Mouse (Mus musculus): ENCODE measurements around the gene Arhgef12. TPM values are rescaled to one million over a fixed set of nuclear protein-coding genes. Genes with fewer than 3 reads are reported as not detected.

The Arhgef12 gene
- total and polyA plus RNA-seq, 3 experiments: 11.8 to 33.5 (median 14.7) TPM

DNA sequence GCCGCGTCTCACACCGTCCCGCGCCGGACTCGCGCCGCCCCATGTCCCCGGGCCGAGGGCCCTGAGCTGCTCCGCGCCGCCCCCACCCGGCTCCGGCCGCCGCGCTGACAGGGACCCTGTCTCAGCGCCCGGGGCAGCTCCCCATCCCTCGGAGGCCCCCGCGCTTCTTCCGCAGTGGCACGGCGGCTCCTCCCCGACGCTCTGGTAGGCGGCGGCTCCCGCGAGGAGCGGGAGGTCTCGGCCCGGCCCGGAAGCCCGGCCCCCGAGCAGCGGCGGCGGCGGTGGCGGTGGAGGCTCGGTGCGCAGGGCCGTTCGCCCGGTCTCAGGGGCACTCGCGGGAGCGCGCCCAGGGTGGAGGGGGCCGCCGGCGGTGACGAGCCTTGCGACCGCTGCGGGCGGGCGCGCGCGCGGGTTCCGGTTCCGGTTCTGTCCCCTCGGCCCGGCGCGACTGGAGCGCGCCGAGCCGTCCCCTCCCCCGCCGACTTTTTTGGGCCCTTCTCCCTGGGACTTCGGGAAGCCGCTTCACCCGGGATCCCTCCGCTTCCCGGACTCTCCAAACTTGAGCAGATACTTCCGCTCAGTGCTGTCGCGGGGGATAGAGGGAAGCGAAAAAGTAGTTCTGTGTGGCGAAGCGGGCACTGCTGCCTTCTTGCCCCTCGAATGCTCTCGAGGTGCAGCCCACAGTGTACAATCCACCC lies 1.2 kb downstream of the Arhgef12 start:
- H3K36me3 ChIP-seq (ENCODE audit: control insufficient read depth in 1 of 2, insufficient read depth in 2 of 2, low read length in 2 of 2): peaks cover 0 to 36% of the 10 kb centered on the region in 2 experiments; a peak in 2 of 4 replicates
- peak overlapping the region; percentile 92 for H3K9ac ChIP-seq (ENCODE audit: control insufficient read depth, low read depth, low read length, poor library complexity, severe bottlenecking)
- H3K79me2 ChIP-seq (ENCODE audit: control insufficient read depth, insufficient read depth, low read length, poor library complexity): peaks cover 30% of the 10 kb centered on the region
- H3K4me3 ChIP-seq (ENCODE audit: control insufficient read depth in 1 of 2, insufficient read depth in 1 of 2, low read depth in 2 of 2, low read length in 2 of 2): peak overlapping the region; percentile 82 to 86
- H3K9me3 ChIP-seq (replicated peaks; ENCODE audit: insufficient read depth, low read length): no peaks in the 10 kb centered on the region
- peak; percentile 89 for DNase-seq (ENCODE audit: low read depth, low spot score)
- TF ChIP-seq HCFC1 (IDR thresholded peaks at IDR 0.05; ENCODE audit: low read depth, low read length) (peak; percentile 67), NRF1 (IDR thresholded peaks at IDR 0.05; ENCODE audit: insufficient read depth, low read depth, low read length, poor library complexity, severe bottlenecking) (no peak), TCF12 (IDR thresholded peaks at IDR 0.05; ENCODE audit: low read depth, low read length) (0 out of 2 replicates have a peak, but pooled peaks have one; percentile 2), NELFE (IDR thresholded peaks at IDR 0.05; ENCODE audit: low read depth, low read length) (peak; percentile 52), CHD2 (IDR thresholded peaks at IDR 0.05; ENCODE audit: low read length) (peak; percentile 15; the same call in 1 of the 2 replicates), ELF1 (IDR thresholded peaks at IDR 0.05; ENCODE audit: low read depth, low read length) (peak; percentile 70), JUND (IDR thresholded peaks at IDR 0.05; ENCODE audit: low read depth, low read length) (no peak), EP300 (IDR thresholded peaks at IDR 0.05; ENCODE audit: low read depth in 1 of 2, low read length in 2 of 2) (peak in 1 of 2 experiments; percentile 16; a peak in 2 of 4 replicates), RCOR1 (IDR thresholded peaks at IDR 0.05; ENCODE audit: low read depth, low read length) (no peak), TBP (IDR thresholded peaks at IDR 0.05; ENCODE audit: low read depth, low read length) (0 out of 2 replicates have a peak, but pooled peaks have one; percentile 42), UBTF (IDR thresholded peaks at IDR 0.05; ENCODE audit: borderline replicate concordance, insufficient read depth, low read depth, low read length) (no peak), CTCF (IDR thresholded peaks at IDR 0.05 in 2 of 3, conservative IDR thresholded peaks at IDR 0.05 in 1 of 3; ENCODE audit: control insufficient read depth in 1 of 3, insufficient read depth in 1 of 3, low read depth in 2 of 3, low read length in 3 of 3, poor library complexity in 1 of 3, severe bottlenecking in 1 of 3) (no peak), RAD21 (IDR thresholded peaks at IDR 0.05; ENCODE audit: low read depth, low read length) (no peak), POLR2AphosphoS5 (IDR thresholded peaks at IDR 0.05; ENCODE audit: borderline replicate concordance, low read depth, low read length) (no peak), MYB (IDR thresholded peaks at IDR 0.05; ENCODE audit: low read depth, low read length) (no peak), SIN3A (IDR thresholded peaks at IDR 0.05; ENCODE audit: low read length) (peak; percentile 77), KAT2A (conservative IDR thresholded peaks at IDR 0.05; ENCODE audit: low read depth, low read length) (peak; percentile 76), ZNF384 (IDR thresholded peaks at IDR 0.05; ENCODE audit: low read depth, low read length) (no peak), MAZ (IDR thresholded peaks at IDR 0.05; ENCODE audit: low read depth, low read length) (0 out of 2 replicates have a peak, but pooled peaks have one; percentile 19), GATA1 (IDR thresholded peaks at IDR 0.05; ENCODE audit: low read depth, low read length) (no peak), POLR2A (IDR thresholded peaks at IDR 0.05; ENCODE audit: control insufficient read depth in 1 of 2, insufficient read depth in 1 of 2, low read depth in 1 of 2, low read length in 2 of 2, poor library complexity in 1 of 2) (peak; percentile 48 to 49; a peak in 2 of 4 replicates), E2F4 (IDR thresholded peaks at IDR 0.05; ENCODE audit: borderline replicate concordance, low read depth, low read length) (no peak)
- H3K27me3 ChIP-seq (ENCODE audit: control insufficient read depth in 1 of 2, insufficient read depth in 2 of 2, low read length in 2 of 2): no peaks in the 10 kb centered on the region
- peak overlapping the region; percentile 86 for H3K27ac ChIP-seq (ENCODE audit: control insufficient read depth, low read depth, low read length)
- peaks cover 11 to 26% of the 10 kb centered on the region in 2 experiments for H3K4me1 ChIP-seq (ENCODE audit: control insufficient read depth in 1 of 2, insufficient read depth in 2 of 2, low read length in 2 of 2)

Measured in MEL (cell line).